Mouse (Mus musculus) lung, embryonic 15.5 days (tissue): ENCODE results near the gene Clk3. TPM values are rescaled to one million over a fixed set of nuclear protein-coding genes. Genes with fewer than 3 reads are reported as not detected.
"Not testable (repeated sequence)": the region's sequence is repeated elsewhere in the genome, so short reads cannot be mapped to it uniquely, and the experiment has no call there.

ENCODE experiments used
- ATAC-seq: fragments of 200-750 bp; cut with Nextera tagmentation; 2 replicates; pipeline ENCODE4 v1.8.0; 2017; ENCODE audit warnings: moderate number of reproducible peaks, borderline replicate concordance; ENCODE audit not compliant: low FRiP score, low TSS enrichment; ENCODE audit errors: extremely low read depth
- H3K27ac ChIP-seq: fragments of 300-500 bp; sonication (generic); 2 replicates; pipeline ENCODE4 v1.5.1; 2015; ENCODE audit warnings: moderate library complexity, mild to moderate bottlenecking, inconsistent platforms
- H3K27me3 ChIP-seq: fragments of 300-500 bp; sonication (generic); 2 replicates; pipeline ENCODE4 v1.6.1; 2015; ENCODE audit warnings: inconsistent platforms
- H3K36me3 ChIP-seq: fragments of 300-500 bp; sonication (generic); 2 replicates; pipeline ENCODE4 v1.6.1; 2015; ENCODE audit warnings: inconsistent platforms
- H3K4me1 ChIP-seq: fragments of 300-500 bp; sonication (generic); 2 replicates; pipeline ENCODE4 v1.6.1; 2015; ENCODE audit warnings: inconsistent platforms
- H3K4me2 ChIP-seq: fragments of 300-500 bp; sonication (generic); 2 replicates; pipeline ENCODE4 v1.6.1; 2015; ENCODE audit warnings: inconsistent platforms, mild to moderate bottlenecking, moderate library complexity
- H3K4me3 ChIP-seq: fragments of 300-500 bp; sonication (generic); 2 replicates; pipeline ENCODE4 v1.5.1; 2015; ENCODE audit warnings: mild to moderate bottlenecking, inconsistent platforms
- H3K9ac ChIP-seq: fragments of 300-500 bp; sonication (generic); 2 replicates; pipeline ENCODE4 v1.6.1; 2015; ENCODE audit warnings: inconsistent platforms
- H3K9me3 ChIP-seq: fragments of 300-500 bp; sonication (generic); 2 replicates; pipeline ENCODE4 v1.6.1; 2016; ENCODE audit warnings: inconsistent platforms
- WGBS: fragments of 180-500 bp; shearing (Covaris S2); methylation state at CpG from one replicate; pipeline ENCODE4 v1.1.7; 2015; 5-methylcytosine and 5-hydroxymethylcytosine counted together
- polyA plus RNA-seq: library from polyadenylated mRNA; unstranded; fragments of >200 nt; fragmentation: Nextera tagmentation; extraction: Ambion mirVana; gene quantifications from 2 replicates; pipeline ENCODE4 v1.2.1, GENCODE M21; 2015

Gene Clk3
- polyA plus RNA-seq, 1 experiment from 2014 or later, result 85.5 TPM

GRCm38 (mm10) chr9:57712194-57712593 lies 53.5 kb downstream of the Clk3 start:
- Histone ChIP-seq H3K4me3 (no peak overlapping the region), H3K27me3 (no peaks in the 10 kb centered on the region), H3K27ac (no peak overlapping the region), H3K9me3 (no peaks in the 10 kb centered on the region), H3K4me1 (peaks cover 12% of the 10 kb centered on the region), H3K36me3 (peaks cover 46% of the 10 kb centered on the region), H3K9ac (no peak overlapping the region), H3K4me2 (no peak overlapping the region)
- WGBS, result 71% methylated on average over 2 of the region's 2 CpGs
- ATAC-seq, result no peak

- H3K9me3 ChIP-seq, H3K4me2 ChIP-seq, H3K27ac ChIP-seq, H3K27me3 ChIP-seq, H3K9ac ChIP-seq, H3K4me3 ChIP-seq, ATAC-seq: not testable (repeated sequence)
- peaks cover 12% of the 10 kb centered on the region for H3K4me1 ChIP-seq
- H3K36me3 ChIP-seq, result peaks cover 30% of the 10 kb centered on the region
- WGBS, result 80% methylated on average over 5 of the region's 5 CpGs
These were observed 55.4 kb downstream of the Clk3 start for GRCm38 (mm10) chr9:57710214-57710613.

GRCm38 (mm10) chr9:57708720-57709274 lies 56.9 kb downstream of the Clk3 start:
- Histone ChIP-seq H3K27ac (peak overlapping the region; percentile 90), H3K4me3 (peak overlapping the region; percentile 88), H3K4me2 (peak overlapping the region; percentile 82), H3K4me1 (peaks cover 12% of the 10 kb centered on the region), H3K9ac (peak overlapping the region; percentile 93), H3K27me3 (no peaks in the 10 kb centered on the region), H3K36me3 (peaks cover 17% of the 10 kb centered on the region), H3K9me3 (no peaks in the 10 kb centered on the region)
- ATAC-seq, result peak; percentile 24; the same call in 1 of the 2 replicates
- WGBS, result 2% methylated on average over 36 of the region's 39 CpGs

DNA sequence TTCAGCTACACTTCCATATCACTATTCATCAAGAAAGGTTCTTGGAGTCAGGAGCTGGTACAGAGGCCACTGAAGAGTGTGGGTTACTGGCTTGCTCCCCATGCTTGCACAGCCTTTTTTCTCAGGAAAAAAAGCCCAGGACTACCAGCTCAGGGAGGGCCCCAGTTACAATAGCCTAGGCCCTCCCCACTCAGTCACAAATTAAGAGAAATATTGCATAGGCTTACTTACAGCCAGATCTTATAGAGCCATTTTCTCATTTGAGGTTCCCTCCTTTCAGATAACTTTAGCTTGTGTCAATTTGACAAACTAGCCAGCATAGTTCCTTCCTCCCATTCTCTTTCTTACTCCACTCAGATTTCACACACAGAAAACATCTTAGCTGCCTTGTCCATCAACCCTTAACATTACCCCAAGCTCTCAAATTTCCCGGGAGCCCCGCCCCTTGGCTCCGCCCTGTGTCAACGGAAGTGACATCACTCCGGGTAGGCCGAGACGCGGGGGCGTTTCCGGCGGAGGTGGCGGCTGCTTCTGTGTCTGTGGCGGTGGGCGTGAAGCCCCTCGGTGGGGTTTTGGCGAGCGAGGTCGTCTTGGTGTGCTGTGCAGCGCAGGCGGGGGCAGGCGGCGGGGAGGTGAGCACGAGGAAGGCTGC lies 57.5 kb downstream of the Clk3 start, which contains the start of gene Edc3:
TSS of gene Edc3 (plus strand) at position 473 of the 652 bp plus-strand sequence.
- Histone ChIP-seq H3K4me2 (peak within 1 kb of the TSS; percentile 82), H3K27me3 (no peaks in the 10 kb centered on the region), H3K9me3 (no peaks in the 10 kb centered on the region), H3K9ac (peak within 1 kb of the TSS; percentile 93), H3K4me1 (peaks cover 12% of the 10 kb centered on the region), H3K27ac (peak within 1 kb of the TSS; percentile 90), H3K36me3 (peaks cover 12% of the 10 kb centered on the region), H3K4me3 (peak within 1 kb of the TSS; percentile 88)
- ATAC-seq, result peak; percentile 94
- WGBS, result under 1% methylated on average over 23 of the region's 23 CpGs

DNA sequence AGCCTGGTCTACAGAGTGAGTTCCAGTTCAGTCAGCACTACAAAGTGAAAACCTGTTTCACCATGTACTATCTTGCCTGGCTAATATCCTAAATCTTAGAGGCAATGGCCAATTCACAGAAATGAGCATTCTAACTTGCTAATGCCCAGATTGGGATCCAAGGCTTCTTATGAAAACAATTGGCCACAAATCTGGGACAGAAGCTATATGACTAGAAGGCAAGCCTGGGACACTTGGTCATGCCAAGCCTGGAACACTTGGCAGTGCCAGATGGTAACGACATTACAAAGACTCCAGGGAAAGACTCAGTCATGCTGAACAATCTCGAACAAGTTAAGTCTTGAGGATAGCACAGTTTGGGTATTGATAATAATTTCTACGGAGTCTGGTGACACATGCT lies 59.2 kb downstream of the Clk3 start:
- H3K9ac ChIP-seq, result no peak overlapping the region
- no peaks in the 10 kb centered on the region for H3K27me3 ChIP-seq
- H3K4me1 ChIP-seq, result peaks cover 12% of the 10 kb centered on the region
- WGBS, result 80% methylated on average over 3 of the region's 3 CpGs
- no peak for ATAC-seq
- no peak overlapping the region for H3K27ac ChIP-seq
- H3K4me3 ChIP-seq, result no peak overlapping the region
- H3K36me3 ChIP-seq, result no peaks in the 10 kb centered on the region
- no peaks in the 10 kb centered on the region for H3K9me3 ChIP-seq
- no peak overlapping the region for H3K4me2 ChIP-seq

Other genes starting within 250 kb of the Clk3 start
- gene Cox5a, start 244.6 kb downstream of the Clk3 start, polyA plus RNA-seq, result 516 and 522 TPM in 2 replicates
- gene Fam219b, start 228.3 kb downstream of the Clk3 start, polyA plus RNA-seq, result 23.1 and 23.2 TPM in 2 replicates
- 39.8 and 46.3 TPM in 2 replicates for gene Mpi, start 213.1 kb downstream of the Clk3 start, polyA plus RNA-seq
- gene Scamp2, start 204.9 kb downstream of the Clk3 start, polyA plus RNA-seq, result 60.9 and 61.2 TPM in 2 replicates
- gene Ulk3, start 176.4 kb downstream of the Clk3 start, polyA plus RNA-seq, result 11.6 and 16.0 TPM in 2 replicates
- not detected in 2 replicates for gene Cplx3, start 159.6 kb downstream of the Clk3 start, polyA plus RNA-seq
- not detected in 2 replicates for gene Lman1l, start 145.1 kb downstream of the Clk3 start, polyA plus RNA-seq
- gene Csk, start 112.2 kb downstream of the Clk3 start, polyA plus RNA-seq, result 22.7 and 25.9 TPM in 2 replicates
- gene Cyp1a2, start 82.2 kb downstream of the Clk3 start, polyA plus RNA-seq, result not detected in 2 replicates
- 0.11 and 0.14 TPM in 2 replicates for gene Cyp1a1, start 77.9 kb downstream of the Clk3 start, polyA plus RNA-seq
- 34.0 and 35.8 TPM in 2 replicates for gene Edc3, start 57.3 kb downstream of the Clk3 start, polyA plus RNA-seq
- 4.5 and 4.8 TPM in 2 replicates for gene Arid3b, start 70.9 kb upstream of the Clk3 start, polyA plus RNA-seq
- 105 and 112 TPM in 2 replicates for gene Ubl7, start 145.1 kb upstream of the Clk3 start, polyA plus RNA-seq
- gene Sema7a, start 174.3 kb upstream of the Clk3 start, polyA plus RNA-seq, result 0.79 and 0.90 TPM in 2 replicates
- gene Cyp11a1, start 240.6 kb upstream of the Clk3 start, polyA plus RNA-seq, result 0.95 and 1.0 TPM in 2 replicates